Mouse (Mus musculus): ENCODE results near the gene Ankrd11. TPM values are rescaled to one million over a fixed set of nuclear protein-coding genes. Genes with fewer than 3 reads are reported as not detected.
A peak's percentile ranks its signal among the peaks of the same experiment; 100 is the strongest.

Ankrd11 gene
- polyA plus RNA-seq, 1 experiment: 56.4 TPM

DNA sequence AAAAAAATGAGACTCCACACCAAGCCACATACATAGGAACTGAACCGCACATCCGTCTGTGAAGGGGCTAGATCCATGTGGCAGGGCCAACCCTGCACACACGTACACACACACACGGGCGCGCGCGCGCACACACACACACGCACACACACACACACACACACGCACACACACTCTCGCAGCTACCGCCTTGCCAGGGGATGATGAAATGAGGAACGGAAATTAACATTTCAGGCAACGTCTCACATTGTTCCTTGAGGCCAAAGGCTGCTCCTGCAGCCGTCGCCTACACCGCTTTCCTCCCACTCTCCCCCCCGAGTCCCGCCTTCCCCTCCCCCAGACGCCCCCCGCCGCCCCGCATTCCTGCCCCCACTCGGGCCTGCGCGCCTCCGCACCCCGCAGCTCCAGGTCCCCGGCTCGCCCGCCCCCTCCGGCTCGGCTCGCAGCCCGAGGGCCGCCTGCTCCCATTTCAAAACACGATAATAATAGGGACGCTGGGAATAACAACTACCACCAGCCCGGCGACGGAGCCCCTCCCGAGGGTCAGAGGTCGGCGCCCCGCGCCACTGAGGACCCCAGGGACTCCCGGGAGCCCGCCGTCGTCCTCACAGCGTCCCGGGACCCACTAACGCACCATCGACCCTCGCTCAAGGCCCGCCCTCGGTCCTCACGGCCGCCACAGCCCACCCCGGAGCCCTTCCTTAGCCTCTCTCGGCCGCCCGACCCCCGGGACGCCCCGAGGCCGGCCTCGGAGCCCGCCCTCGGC lies 886 bp downstream of the Ankrd11 start:
- TF ChIP-seq TCF3 (IDR thresholded peaks at IDR 0.05; ENCODE audit: insufficient read length, low read depth): no peak
- no peak for TF ChIP-seq USF1 (IDR thresholded peaks at IDR 0.05; ENCODE audit: low read depth)
- peak; percentile 19 for TF ChIP-seq POLR2A (IDR thresholded peaks at IDR 0.05; ENCODE audit: insufficient read length, low read depth)
- TF ChIP-seq MYOD1 (IDR thresholded peaks at IDR 0.05; ENCODE audit: control insufficient read depth in 1 of 3, insufficient read length in 2 of 3, low read depth in 2 of 3): no peak
- no peak for TF ChIP-seq REST (IDR thresholded peaks at IDR 0.05; ENCODE audit: insufficient read depth, insufficient read length)
- TF ChIP-seq POLR2AphosphoS2 (IDR thresholded peaks at IDR 0.05; ENCODE audit: insufficient read length, low read depth): peak; percentile 51
- no peak for TF ChIP-seq SRF (IDR thresholded peaks at IDR 0.05; ENCODE audit: control insufficient read depth, insufficient read length, low read depth)
- TF ChIP-seq E2F4 (IDR thresholded peaks at IDR 0.05; ENCODE audit: insufficient read depth): no peak
- 0 out of 2 replicates have a peak, but pooled peaks have one; percentile 4 for TF ChIP-seq CEBPB (IDR thresholded peaks at IDR 0.05; ENCODE audit: insufficient read depth, poor library complexity, severe bottlenecking)
- peak in 1 of 3 experiments; percentile 9 for TF ChIP-seq MYOG (IDR thresholded peaks at IDR 0.05; ENCODE audit: control insufficient read depth in 1 of 3, insufficient read depth in 1 of 3, insufficient read length in 2 of 3, low read depth in 2 of 3)
- no peak for TF ChIP-seq MAX (IDR thresholded peaks at IDR 0.05; ENCODE audit: low read depth)
- TF ChIP-seq TCF12 (IDR thresholded peaks at IDR 0.05; ENCODE audit: insufficient read depth, poor library complexity, severe bottlenecking): no peak
- Histone ChIP-seq H3K36me3 (ENCODE audit: control insufficient read depth, insufficient read depth) (no peaks in the 10 kb centered on the region), H3K79me2 (ENCODE audit: control insufficient read depth, insufficient read depth) (peaks cover 59% of the 10 kb centered on the region), H3ac (ENCODE audit: control insufficient read depth, insufficient read length) (peak overlapping the region; percentile 95), H3K27me3 (ENCODE audit: control insufficient read depth, insufficient read depth, insufficient read length) (no peaks in the 10 kb centered on the region), H3K4me3 (peak overlapping the region; percentile 56), H3K4me2 (ENCODE audit: low read depth) (peak overlapping the region; percentile 89)

DNA sequence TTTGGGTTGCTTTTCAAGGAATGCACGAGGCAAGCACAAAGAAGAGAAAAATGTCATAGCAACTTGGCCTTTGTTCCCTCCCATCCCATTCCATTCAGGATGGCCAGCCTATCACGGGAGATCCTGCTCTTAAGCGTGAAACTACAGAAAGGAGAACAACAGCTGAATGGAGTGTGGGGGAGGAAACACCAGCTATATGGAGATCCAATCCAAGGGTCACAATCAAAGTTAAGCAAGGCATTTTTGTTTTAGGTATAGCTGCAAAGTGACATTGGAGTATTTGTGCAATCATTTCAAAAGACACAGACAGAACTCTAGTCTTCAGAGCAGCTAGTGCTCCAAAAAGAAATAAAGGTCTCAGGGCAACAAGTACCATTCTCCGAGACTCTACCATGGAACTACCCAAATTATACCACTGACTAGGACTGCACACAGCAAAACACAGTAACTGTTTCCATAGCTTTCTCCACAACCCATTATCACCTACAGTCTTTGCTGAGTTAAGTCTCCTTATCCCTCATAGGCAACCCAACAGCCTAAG lies 1.9 kb downstream of the Ankrd11 start:
- H3K27me3 ChIP-seq (ENCODE audit: control insufficient read depth, insufficient read depth, insufficient read length): no peaks in the 10 kb centered on the region
- peak overlapping the region; percentile 89 for H3K4me2 ChIP-seq (ENCODE audit: low read depth)
- peaks cover 69% of the 10 kb centered on the region for H3K79me2 ChIP-seq (ENCODE audit: control insufficient read depth, insufficient read depth)
- H3K4me3 ChIP-seq: peak overlapping the region; percentile 56
- no peaks in the 10 kb centered on the region for H3K36me3 ChIP-seq (ENCODE audit: control insufficient read depth, insufficient read depth)
- H3ac ChIP-seq (ENCODE audit: control insufficient read depth, insufficient read length): no peak overlapping the region
- TF ChIP-seq SRF (IDR thresholded peaks at IDR 0.05; ENCODE audit: control insufficient read depth, insufficient read length, low read depth) (no peak), USF1 (IDR thresholded peaks at IDR 0.05; ENCODE audit: low read depth) (no peak), CEBPB (IDR thresholded peaks at IDR 0.05; ENCODE audit: insufficient read depth, poor library complexity, severe bottlenecking) (no peak), POLR2A (IDR thresholded peaks at IDR 0.05; ENCODE audit: insufficient read length, low read depth) (no peak), E2F4 (IDR thresholded peaks at IDR 0.05; ENCODE audit: insufficient read depth) (no peak), POLR2AphosphoS2 (IDR thresholded peaks at IDR 0.05; ENCODE audit: insufficient read length, low read depth) (no peak), MAX (IDR thresholded peaks at IDR 0.05; ENCODE audit: low read depth) (no peak), TCF12 (IDR thresholded peaks at IDR 0.05; ENCODE audit: insufficient read depth, poor library complexity, severe bottlenecking) (no peak), MYOG (IDR thresholded peaks at IDR 0.05; ENCODE audit: control insufficient read depth in 1 of 3, insufficient read depth in 1 of 3, insufficient read length in 2 of 3, low read depth in 2 of 3) (peak in 1 of 3 experiments; percentile 4), MYOD1 (IDR thresholded peaks at IDR 0.05; ENCODE audit: control insufficient read depth in 1 of 3, insufficient read length in 2 of 3, low read depth in 2 of 3) (peak in 2 of 3 experiments; percentile 24 to 37), TCF3 (IDR thresholded peaks at IDR 0.05; ENCODE audit: insufficient read length, low read depth) (no peak), REST (IDR thresholded peaks at IDR 0.05; ENCODE audit: insufficient read depth, insufficient read length) (no peak)

DNA sequence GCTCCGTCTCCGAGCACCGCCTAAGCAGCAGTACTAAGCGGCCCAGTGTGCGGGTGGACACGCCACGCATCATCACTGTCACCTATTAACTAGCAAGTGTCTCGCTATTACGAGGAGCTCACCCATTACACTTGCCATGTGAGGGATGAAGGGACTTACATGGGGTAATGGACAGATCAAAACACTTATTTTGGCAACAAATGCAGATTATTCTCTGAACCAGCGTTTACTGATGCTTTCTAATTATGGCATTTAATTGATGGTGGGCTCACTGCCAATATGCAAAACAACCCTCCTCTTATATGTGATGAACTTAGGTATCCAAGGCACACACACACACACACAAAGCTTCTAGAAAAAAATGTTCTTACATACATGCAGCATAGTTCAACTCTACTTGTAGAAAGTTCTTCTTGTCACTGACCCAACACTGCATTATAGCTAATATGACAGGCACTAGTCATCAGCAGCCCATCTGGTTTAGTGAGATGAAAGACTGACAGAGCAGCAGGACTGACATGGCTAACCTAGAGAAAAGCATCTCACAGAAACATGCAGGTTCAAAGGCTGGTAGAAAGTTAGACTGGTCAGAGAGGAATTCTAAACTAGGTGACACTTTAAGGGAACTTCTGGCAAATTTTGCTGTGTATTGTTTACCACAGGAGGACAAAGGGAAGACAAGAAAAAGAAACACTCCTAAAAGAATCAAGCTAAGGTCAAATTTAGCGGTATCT lies 2.5 kb downstream of the Ankrd11 start:
- no peak overlapping the region for H3ac ChIP-seq (ENCODE audit: control insufficient read depth, insufficient read length)
- H3K4me2 ChIP-seq (ENCODE audit: low read depth): peak overlapping the region; percentile 89
- peaks cover 75% of the 10 kb centered on the region for H3K79me2 ChIP-seq (ENCODE audit: control insufficient read depth, insufficient read depth)
- TF ChIP-seq MYOD1 (IDR thresholded peaks at IDR 0.05; ENCODE audit: control insufficient read depth in 1 of 3, insufficient read length in 2 of 3, low read depth in 2 of 3) (no peak), TCF12 (IDR thresholded peaks at IDR 0.05; ENCODE audit: insufficient read depth, poor library complexity, severe bottlenecking) (no peak), USF1 (IDR thresholded peaks at IDR 0.05; ENCODE audit: low read depth) (no peak), REST (IDR thresholded peaks at IDR 0.05; ENCODE audit: insufficient read depth, insufficient read length) (no peak), SRF (IDR thresholded peaks at IDR 0.05; ENCODE audit: control insufficient read depth, insufficient read length, low read depth) (no peak), TCF3 (IDR thresholded peaks at IDR 0.05; ENCODE audit: insufficient read length, low read depth) (no peak), MYOG (IDR thresholded peaks at IDR 0.05; ENCODE audit: control insufficient read depth in 1 of 3, insufficient read depth in 1 of 3, insufficient read length in 2 of 3, low read depth in 2 of 3) (no peak), E2F4 (IDR thresholded peaks at IDR 0.05; ENCODE audit: insufficient read depth) (no peak), MAX (IDR thresholded peaks at IDR 0.05; ENCODE audit: low read depth) (no peak), POLR2AphosphoS2 (IDR thresholded peaks at IDR 0.05; ENCODE audit: insufficient read length, low read depth) (no peak), CEBPB (IDR thresholded peaks at IDR 0.05; ENCODE audit: insufficient read depth, poor library complexity, severe bottlenecking) (no peak)
- H3K27me3 ChIP-seq (ENCODE audit: control insufficient read depth, insufficient read depth, insufficient read length): no peaks in the 10 kb centered on the region
- peak overlapping the region; percentile 56 for H3K4me3 ChIP-seq
- H3K36me3 ChIP-seq (ENCODE audit: control insufficient read depth, insufficient read depth): no peaks in the 10 kb centered on the region

DNA sequence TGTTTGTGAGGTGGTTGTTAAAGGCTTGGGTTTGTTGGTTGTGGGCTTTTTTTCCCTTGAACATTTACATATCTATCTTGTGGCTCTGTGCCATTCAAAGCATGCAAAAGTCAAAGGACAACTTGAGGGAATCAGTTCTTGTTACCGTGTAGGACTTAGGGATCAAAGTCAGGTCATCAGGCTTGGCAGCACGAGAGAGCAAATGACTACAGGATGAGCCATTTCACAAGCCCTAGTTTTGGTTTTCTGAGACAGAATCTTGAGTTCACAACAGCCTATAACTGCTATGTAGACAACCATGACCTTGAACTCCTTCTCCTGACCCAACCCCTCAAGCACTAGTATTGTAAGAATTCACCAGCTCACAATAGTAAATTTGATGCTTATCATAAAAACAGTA lies 3.7 kb downstream of the Ankrd11 start:
- Histone ChIP-seq H3K4me3 (no peak overlapping the region), H3K79me2 (ENCODE audit: control insufficient read depth, insufficient read depth) (peaks cover 77% of the 10 kb centered on the region), H3K36me3 (ENCODE audit: control insufficient read depth, insufficient read depth) (no peaks in the 10 kb centered on the region), H3ac (ENCODE audit: control insufficient read depth, insufficient read length) (no peak overlapping the region), H3K4me2 (ENCODE audit: low read depth) (no peak overlapping the region), H3K27me3 (ENCODE audit: control insufficient read depth, insufficient read depth, insufficient read length) (no peaks in the 10 kb centered on the region)
- TF ChIP-seq MYOG (IDR thresholded peaks at IDR 0.05; ENCODE audit: control insufficient read depth in 1 of 3, insufficient read depth in 1 of 3, insufficient read length in 2 of 3, low read depth in 2 of 3) (no peak), TCF12 (IDR thresholded peaks at IDR 0.05; ENCODE audit: insufficient read depth, poor library complexity, severe bottlenecking) (no peak), REST (IDR thresholded peaks at IDR 0.05; ENCODE audit: insufficient read depth, insufficient read length) (no peak), MYOD1 (IDR thresholded peaks at IDR 0.05; ENCODE audit: control insufficient read depth in 1 of 3, insufficient read length in 2 of 3, low read depth in 2 of 3) (no peak), CEBPB (IDR thresholded peaks at IDR 0.05; ENCODE audit: insufficient read depth, poor library complexity, severe bottlenecking) (no peak), E2F4 (IDR thresholded peaks at IDR 0.05; ENCODE audit: insufficient read depth) (no peak), MAX (IDR thresholded peaks at IDR 0.05; ENCODE audit: low read depth) (no peak), POLR2AphosphoS2 (IDR thresholded peaks at IDR 0.05; ENCODE audit: insufficient read length, low read depth) (no peak), SRF (IDR thresholded peaks at IDR 0.05; ENCODE audit: control insufficient read depth, insufficient read length, low read depth) (no peak), USF1 (IDR thresholded peaks at IDR 0.05; ENCODE audit: low read depth) (no peak), POLR2A (IDR thresholded peaks at IDR 0.05; ENCODE audit: insufficient read length, low read depth) (no peak), TCF3 (IDR thresholded peaks at IDR 0.05; ENCODE audit: insufficient read length, low read depth) (no peak)

All from myocyte (in vitro differentiated cells).